8 mouse cellular contexts compared by ENCODE assay signal in the genomic region with DNA sequence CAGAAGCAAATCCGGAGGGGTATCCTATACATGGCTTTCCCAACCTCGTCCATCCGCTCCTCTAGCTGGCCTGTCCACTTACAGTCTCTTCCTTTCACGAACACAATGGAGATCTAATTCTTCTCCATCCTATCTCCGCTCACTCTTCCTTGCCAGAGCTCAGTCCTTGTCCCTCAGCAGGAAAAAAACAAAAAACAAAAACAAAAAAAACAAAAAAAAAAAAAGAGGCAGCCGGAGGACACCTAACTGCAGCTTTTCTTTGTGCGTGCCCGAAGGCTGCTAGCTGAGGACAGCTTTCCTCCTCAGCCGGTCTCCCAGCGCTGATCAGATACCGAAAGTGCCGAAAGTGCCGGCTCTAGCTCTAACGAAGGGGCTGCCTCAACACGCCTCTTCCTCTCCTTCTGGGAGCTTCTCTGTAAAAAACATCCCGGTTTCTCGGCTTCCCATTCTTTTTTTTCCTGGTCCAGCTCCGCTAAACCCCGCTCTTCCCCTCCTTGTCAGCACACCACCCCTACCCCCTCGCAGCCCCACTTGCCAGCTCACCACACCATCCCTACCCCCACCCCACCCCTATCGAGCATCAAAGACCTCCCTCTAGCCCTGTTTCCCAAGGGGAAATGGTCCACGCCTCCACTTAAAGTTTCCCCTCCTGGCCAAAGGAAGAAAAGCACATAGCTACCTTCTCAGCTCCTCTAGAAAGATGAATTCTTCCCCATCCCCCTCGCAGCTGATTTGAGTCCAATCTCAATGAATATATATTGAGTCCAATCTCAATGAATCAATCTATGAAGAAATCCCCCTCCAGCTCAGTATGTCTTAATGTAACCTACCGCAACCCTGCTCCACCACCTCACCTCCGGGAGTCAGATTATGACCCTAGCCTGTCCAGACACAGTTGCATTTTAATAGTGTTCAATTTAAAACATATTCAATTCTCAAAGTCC. TPM values are rescaled to one million over a fixed set of nuclear protein-coding genes. Genes with fewer than 3 reads are reported as not detected.
DNase-seq lines count a peak whose midpoint lies in the region; ATAC-seq and TF ChIP-seq lines count a peak whose summit lies in the region.

No protein-coding gene starts in this region.

- H3ac ChIP-seq in C2C12 (ENCODE audit: control insufficient read depth, insufficient read length, low read depth) = peak overlapping the region; percentile 65

- H3K36me3 ChIP-seq in C2C12 (ENCODE audit: control insufficient read depth, insufficient read depth) = no peaks in the 10 kb centered on the region
- H3K36me3 ChIP-seq in liver, embryonic 12.5 days = no peaks in the 10 kb centered on the region

- H3K4me1 ChIP-seq in liver, embryonic 12.5 days = peaks cover 19% of the 10 kb centered on the region
- H3K4me1 ChIP-seq in olfactory bulb, adult 2 months (ENCODE audit: control insufficient read depth, insufficient read depth, low read length) = no peaks in the 10 kb centered on the region

- peak overlapping the region; percentile 14 for H3K4me3 ChIP-seq in C2C12 (ENCODE audit: insufficient read depth, poor library complexity, severe bottlenecking)
- H3K4me3 ChIP-seq in liver, embryonic 12.5 days = peak overlapping the region; percentile 47
- peak overlapping the region; percentile 55 for H3K4me3 ChIP-seq in olfactory bulb, adult 2 months (ENCODE audit: insufficient read depth, low read depth, low read length)

- no peak for TF ChIP-seq CTCF in C2C12 (IDR thresholded peaks at IDR 0.05; ENCODE audit: control insufficient read depth, insufficient read depth, insufficient read length)
- no peak for TF ChIP-seq CTCF in olfactory bulb, adult 2 months (IDR thresholded peaks at IDR 0.05; ENCODE audit: insufficient read depth, low read depth, low read length)

- H3K79me2 ChIP-seq in C2C12 (ENCODE audit: control insufficient read depth, insufficient read depth) = no peaks in the 10 kb centered on the region

- no peak for TF ChIP-seq POLR2A in olfactory bulb, adult 2 months (IDR thresholded peaks at IDR 0.05; ENCODE audit: insufficient read depth, low read depth, low read length)

- H3K4me2 ChIP-seq in liver, embryonic 12.5 days = peak overlapping the region; percentile 70

- 9% methylated on average over 25 of the region's 25 CpGs for WGBS in liver, embryonic 12.5 days (ENCODE audit: insufficient replicate concordance)
- WGBS in olfactory bulb, adult 2 months = 5% methylated on average over 25 of the region's 25 CpGs

- peak; percentile 73 to 79 for ATAC-seq in hematopoietic stem cell, adult 5-6 weeks (replicated peaks in 1 of 2; ENCODE audit: insufficient read depth in 1 of 2, low FRiP score in 2 of 2, low TSS enrichment in 1 of 2, low read depth in 1 of 2, poor library complexity in 2 of 2, severe bottlenecking in 2 of 2)
- ATAC-seq in liver, embryonic 12.5 days = peak; percentile 67

- H3K27me3 ChIP-seq in C2C12 (ENCODE audit: control insufficient read depth, insufficient read depth, insufficient read length) = no peaks in the 10 kb centered on the region
- H3K27me3 ChIP-seq in liver, embryonic 12.5 days (replicated peaks) = peaks cover 5% of the 10 kb centered on the region; the same call in 1 of the 2 replicates

- DNase-seq in cerebellum, postnatal 25 days = peak; percentile 44 to 49
- DNase-seq in cerebellum, adult 11-12 months = no peak
- DNase-seq in embryo, embryonic 11 days = peak; percentile 76
- DNase-seq in spleen, postnatal 36 days (ENCODE audit: low spot score in 2 of 2) = no peak

- peak overlapping the region; percentile 51; the same call in 1 of the 2 replicates for H3K9ac ChIP-seq in liver, embryonic 12.5 days

- no peaks in the 10 kb centered on the region for H3K9me3 ChIP-seq in liver, embryonic 12.5 days (replicated peaks)

- H3K27ac ChIP-seq in liver, embryonic 12.5 days = 0 out of 2 replicates have a peak overlapping the region, but pooled peaks have one; percentile 7
- no peak overlapping the region for H3K27ac ChIP-seq in olfactory bulb, adult 2 months (ENCODE audit: insufficient read depth, low read depth, low read length)

- H3K79me3 ChIP-seq in C2C12 (ENCODE audit: low read depth) = no peaks in the 10 kb centered on the region

TF ChIP-seq in C2C12, 6 proteins besides CTCF, POLR2A, EP300 and RAD21:
- TF ChIP-seq MYOD1 (IDR thresholded peaks at IDR 0.05; ENCODE audit: control insufficient read depth, insufficient read length, low read depth) = no peak
- TF ChIP-seq MYOG (IDR thresholded peaks at IDR 0.05; ENCODE audit: control insufficient read depth, extremely low read depth, insufficient read length) = no peak
- no peak for TF ChIP-seq USF1 (IDR thresholded peaks at IDR 0.05; ENCODE audit: low read depth)
TF ChIP-seq in C2C12: peak in this region for 0.

RNA-seq across cellular contexts. Expression of a gene that starts 11.0 kb away (rescaled TPM):
- polyA plus RNA-seq in C2C12 (2012; fragmentation: generic; extraction: Trizol) = 64.2 TPM
- 253 and 280 TPM in 2 replicates for total RNA-seq in hematopoietic stem cell, adult 5-6 weeks (2017)
- 115 and 116 TPM in 2 replicates for polyA plus RNA-seq in liver, embryonic 12.5 days (2016; fragmentation: Nextera tagmentation; extraction: Ambion mirVana)
- not detected in 2 replicates for polyA plus RNA-seq in olfactory bulb, adult 2 months (2012; ENCODE audit: insufficient read depth, insufficient read length, low replicate concordance, missing spikeins)

RNA-seq across cellular contexts. Expression of a gene that starts 14.9 kb away (rescaled TPM):
- polyA plus RNA-seq in C2C12 (2012; fragmentation: generic; extraction: Trizol) = not detected
- not detected in 2 replicates for total RNA-seq in hematopoietic stem cell, adult 5-6 weeks (2017)
- not detected in 2 replicates for polyA plus RNA-seq in liver, embryonic 12.5 days (2016; fragmentation: Nextera tagmentation; extraction: Ambion mirVana)
- polyA plus RNA-seq in olfactory bulb, adult 2 months (2012; ENCODE audit: insufficient read depth, insufficient read length, low replicate concordance, missing spikeins) = not detected in 2 replicates

RNA-seq across cellular contexts. Expression of a gene that starts 42.8 kb away (rescaled TPM):
- 17.6 TPM for polyA plus RNA-seq in C2C12 (2012; fragmentation: generic; extraction: Trizol)
- total RNA-seq in hematopoietic stem cell, adult 5-6 weeks (2017) = 19.4 and 23.6 TPM in 2 replicates
- polyA plus RNA-seq in liver, embryonic 12.5 days (2016; fragmentation: Nextera tagmentation; extraction: Ambion mirVana) = 4.4 and 4.5 TPM in 2 replicates
- polyA plus RNA-seq in olfactory bulb, adult 2 months (2012; ENCODE audit: insufficient read depth, insufficient read length, low replicate concordance, missing spikeins) = not detected in 2 replicates

Comparison
In these comparisons a context has a peak if more than half of its experiments do, and no peak if none do; other contexts are left out.
1. DNase-seq: peak in cerebellum, postnatal 25 days (2 of 2) and embryo, embryonic 11 days (single experiment); none in cerebellum, adult 11-12 months (single experiment) and spleen, postnatal 36 days (0 of 2).
2. Peak in every context shown above with its lines, with median percentiles within 50 percentile points of each other: H3K4me3 ChIP-seq.